Mouse (Mus musculus) embryonic facial prominence, embryonic 11.5 days (tissue): ENCODE data around the gene Tjp3. TPM values are rescaled to one million over a fixed set of nuclear protein-coding genes. Genes with fewer than 3 reads are reported as not detected.

Experiments used
- ATAC-seq: fragments of 200-750 bp; cut with Nextera tagmentation; replicated peaks from 2 replicates; pipeline ENCODE4 v1.8.0; 2017; ENCODE audit warnings: low read depth; ENCODE audit not compliant: insufficient number of reproducible peaks, low FRiP score, low TSS enrichment
- DNase-seq: peaks from one replicate; pipeline ENCODE4 v3.0.0-alpha.2; 2015; ENCODE audit warnings: low spot score
- H3K27ac ChIP-seq: fragments of 300-500 bp; sonication (generic); replicated peaks from 2 replicates; pipeline ENCODE4 v1.5.1; 2014; ENCODE audit warnings: mild to moderate bottlenecking, low read depth, low read length, control low read depth
- H3K27me3 ChIP-seq: fragments of 300-500 bp; sonication (generic); 2 replicates; pipeline ENCODE4 v1.6.1; 2014; ENCODE audit warnings: mild to moderate bottlenecking, low read length, moderate library complexity, mixed read lengths; ENCODE audit not compliant: control insufficient read depth, insufficient read depth
- H3K36me3 ChIP-seq: fragments of 300-500 bp; sonication (generic); replicated peaks from 2 replicates; pipeline ENCODE4 v1.6.1; 2014; ENCODE audit warnings: low read depth, mild to moderate bottlenecking, low read length, moderate library complexity, mixed read lengths; ENCODE audit not compliant: control insufficient read depth, insufficient read depth
- H3K4me1 ChIP-seq: fragments of 300-500 bp; sonication (generic); 2 replicates; pipeline ENCODE4 v1.6.1; 2014; ENCODE audit warnings: low read length, mixed read lengths; ENCODE audit not compliant: control insufficient read depth, insufficient read depth
- H3K4me2 ChIP-seq: fragments of 300-500 bp; sonication (generic); 2 replicates; pipeline ENCODE4 v1.6.1; 2014; ENCODE audit warnings: low read depth, mild to moderate bottlenecking, control low read depth, low read length, moderate library complexity
- H3K4me3 ChIP-seq: fragments of 300-500 bp; sonication (generic); 2 replicates; pipeline ENCODE4 v1.5.1; 2014; ENCODE audit warnings: low read depth, low read length, control low read depth
- H3K9ac ChIP-seq: fragments of 300-500 bp; sonication (generic); replicated peaks from 2 replicates; pipeline ENCODE4 v1.6.1; 2014; ENCODE audit warnings: mild to moderate bottlenecking, control low read depth, low read length
- H3K9me3 ChIP-seq: fragments of 300-500 bp; sonication (generic); replicated peaks from 2 replicates; pipeline ENCODE4 v1.6.1; 2016; ENCODE audit warnings: mild to moderate bottlenecking, low read length, inconsistent platforms, mixed read lengths; ENCODE audit not compliant: control insufficient read depth
- WGBS: fragments of 180-500 bp; shearing (Covaris S2); extraction: QIAGEN DNeasy Blood & Tissue Kit; methylation state at CpG from one replicate; pipeline ENCODE4 v1.1.7; 2014; 5-methylcytosine and 5-hydroxymethylcytosine counted together
- polyA plus RNA-seq: library from polyadenylated mRNA; unstranded; fragments of >200 nt; fragmentation: Nextera tagmentation; extraction: Ambion mirVana; gene quantifications from 2 replicates; pipeline ENCODE4 v1.2.1, GENCODE M21; 2014

The Tjp3 gene
- polyA plus RNA-seq, 1 experiment from 2014 or later = 2.5 TPM

DNA sequence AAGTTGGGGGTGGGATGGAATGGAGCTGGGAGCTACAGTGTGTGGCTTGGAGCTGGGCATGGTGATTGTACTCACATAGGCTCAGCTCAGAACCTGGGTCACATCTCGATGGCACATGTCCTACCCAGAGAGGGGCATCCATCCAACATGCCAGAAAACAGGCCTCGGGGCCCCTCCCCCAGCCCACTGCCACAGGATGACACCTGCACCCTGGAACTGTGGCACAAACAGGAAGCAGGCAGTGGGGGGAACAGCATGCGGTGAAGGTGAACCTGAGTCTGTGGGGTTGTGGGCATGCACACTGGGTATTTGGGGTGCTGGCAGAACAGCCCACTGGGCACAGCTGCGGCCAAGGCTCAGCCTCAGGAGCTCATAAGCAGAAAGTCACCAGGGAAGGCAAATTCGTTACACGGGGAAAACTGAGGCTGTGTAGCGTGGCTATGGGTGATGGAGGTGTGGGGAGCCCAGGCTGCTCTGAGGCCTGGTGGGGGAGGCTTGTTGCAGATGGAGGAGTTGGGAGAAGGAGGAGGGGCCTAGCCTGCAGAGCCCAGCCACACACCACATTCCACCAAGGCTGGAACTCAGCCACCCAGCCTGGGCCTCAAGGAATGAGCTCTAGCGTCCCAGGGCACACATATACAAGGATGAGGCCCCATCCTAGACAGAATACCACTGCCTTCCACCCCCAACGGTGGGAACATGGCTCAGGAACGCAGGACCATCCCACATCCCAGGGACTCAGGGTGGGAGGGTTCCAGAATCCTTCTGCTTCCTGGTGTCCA is 38.0 kb upstream of the Tjp3 start:
- no peak overlapping the region for H3K4me2 ChIP-seq
- no peak overlapping the region for H3K4me3 ChIP-seq
- no peaks in the 10 kb centered on the region; the same call in 1 of the 2 replicates for H3K4me1 ChIP-seq
- WGBS = 66% methylated on average over 10 of the region's 10 CpGs
- no peak overlapping the region; the same call in 1 of the 2 replicates for H3K9ac ChIP-seq
- H3K36me3 ChIP-seq = peaks cover 17% of the 10 kb centered on the region
- H3K27me3 ChIP-seq = peaks cover 10% of the 10 kb centered on the region; the same call in 1 of the 2 replicates
- no peak overlapping the region; the same call in 1 of the 2 replicates for H3K27ac ChIP-seq
- DNase-seq (no peak), ATAC-seq (no peak)
- H3K9me3 ChIP-seq = no peaks in the 10 kb centered on the region

DNA sequence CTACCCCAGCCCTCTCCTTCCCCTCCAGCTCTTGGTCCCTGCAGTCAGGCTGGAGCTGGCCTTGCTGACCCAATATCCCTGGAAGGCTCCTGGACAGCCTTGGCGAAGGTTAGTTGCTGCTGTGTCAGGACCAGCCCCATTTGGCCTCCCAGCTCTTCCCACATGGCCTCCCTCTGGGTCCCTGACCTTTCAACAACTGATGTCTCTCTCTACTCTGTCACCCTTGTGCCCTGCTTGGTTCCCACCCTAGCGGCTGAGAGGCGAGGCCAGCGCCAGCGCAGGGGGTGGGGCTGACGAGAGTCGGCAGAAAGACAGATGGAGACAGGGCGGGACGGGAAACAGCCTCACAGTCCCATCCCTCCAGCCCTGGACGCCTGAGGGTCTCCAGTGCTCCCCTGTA is 37.0 kb upstream of the Tjp3 start, which contains the start of gene Tbxa2r:
TSS of gene Tbxa2r (plus strand) at position 346 of the 400 bp plus-strand sequence.
- no peak within 1 kb of the TSS for H3K4me3 ChIP-seq
- H3K36me3 ChIP-seq = peaks cover 24% of the 10 kb centered on the region
- H3K4me1 ChIP-seq = no peaks in the 10 kb centered on the region; the same call in 1 of the 2 replicates
- WGBS = 13% methylated on average over 10 of the region's 10 CpGs
- H3K27me3 ChIP-seq = peaks cover 10% of the 10 kb centered on the region; the same call in 1 of the 2 replicates
- no peak within 1 kb of the TSS for H3K4me2 ChIP-seq
- H3K9ac ChIP-seq = peak within 1 kb of the TSS; percentile 9; the same call in 1 of the 2 replicates
- H3K27ac ChIP-seq = no peak within 1 kb of the TSS; the same call in 1 of the 2 replicates
- no peaks in the 10 kb centered on the region for H3K9me3 ChIP-seq
- ATAC-seq (0 out of 2 replicates have a peak, but pooled peaks have one; percentile 8), DNase-seq (no peak)

DNA sequence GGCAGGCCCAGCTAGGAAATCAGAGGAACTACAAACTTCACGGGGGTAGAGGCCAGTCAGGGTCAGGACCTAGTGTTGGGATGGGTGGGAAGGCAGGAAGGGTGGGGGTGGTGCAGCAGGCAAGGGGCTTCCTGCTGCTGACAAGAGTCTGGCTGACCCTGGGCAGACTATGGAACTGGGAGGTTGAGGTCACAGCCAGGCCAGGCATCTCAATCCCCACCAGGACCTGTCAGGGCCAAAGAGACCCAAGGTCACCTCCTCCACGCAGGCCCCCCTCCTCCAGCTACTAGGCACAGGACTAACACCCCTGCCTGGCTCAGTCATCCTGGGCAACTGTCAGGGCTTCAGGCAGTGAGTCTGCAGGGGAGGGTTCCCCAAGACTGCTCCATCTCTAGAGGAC is 36.6 kb upstream of the Tjp3 start:
- ATAC-seq (no peak), DNase-seq (no peak)
- Histone ChIP-seq H3K4me1 (no peaks in the 10 kb centered on the region; the same call in 1 of the 2 replicates), H3K27me3 (peaks cover 8% of the 10 kb centered on the region; the same call in 1 of the 2 replicates), H3K36me3 (peaks cover 26% of the 10 kb centered on the region), H3K4me2 (no peak overlapping the region), H3K4me3 (no peak overlapping the region), H3K9me3 (no peaks in the 10 kb centered on the region), H3K27ac (no peak overlapping the region), H3K9ac (peak overlapping the region; percentile 9; the same call in 1 of the 2 replicates)
- 15% methylated on average over 2 of the region's 2 CpGs for WGBS

DNA sequence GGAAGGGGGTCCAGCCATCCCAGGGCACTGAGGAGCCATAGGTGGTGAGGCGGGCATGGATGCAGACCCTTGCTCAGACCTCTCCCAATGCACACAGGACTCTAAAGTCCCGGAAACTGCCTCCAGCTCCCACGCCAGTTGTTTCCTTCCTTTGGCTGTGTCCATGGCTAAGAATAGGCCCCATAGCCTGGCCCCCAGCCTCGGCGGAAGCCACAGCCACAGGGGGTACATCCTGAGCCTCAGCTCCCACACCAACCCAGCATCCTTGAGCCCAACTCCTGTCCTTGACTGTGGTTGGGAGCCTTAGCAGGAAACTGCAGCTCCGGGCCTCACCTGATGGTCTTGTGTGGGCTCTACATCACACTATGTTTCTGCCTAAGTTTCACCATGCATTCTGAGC is 35.5 kb upstream of the Tjp3 start:
- H3K4me2 ChIP-seq = no peak overlapping the region
- DNase-seq = no peak

DNA sequence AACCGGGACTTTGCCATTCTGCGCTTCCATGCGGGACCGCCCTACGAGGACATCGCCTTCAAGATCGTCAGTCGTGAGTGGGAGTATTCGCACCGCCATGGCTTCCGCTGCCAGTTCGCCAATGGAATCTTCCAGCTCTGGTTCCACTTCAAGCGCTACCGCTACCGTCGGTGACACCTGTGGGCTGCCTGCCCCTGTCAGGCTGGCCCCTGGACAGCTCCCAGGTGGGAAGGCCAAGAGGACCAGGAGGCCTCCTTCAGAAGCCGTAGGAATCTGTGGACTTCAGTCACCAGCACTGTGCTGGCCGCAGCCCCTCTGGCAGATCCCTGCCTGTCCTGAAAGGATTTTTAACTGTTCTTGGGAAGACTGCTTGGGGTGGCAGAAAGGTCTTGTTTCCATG is 34.4 kb upstream of the Tjp3 start:
- Histone ChIP-seq H3K4me3 (no peak overlapping the region), H3K36me3 (peaks cover 27% of the 10 kb centered on the region), H3K9me3 (no peaks in the 10 kb centered on the region), H3K27ac (no peak overlapping the region), H3K27me3 (no peaks in the 10 kb centered on the region), H3K4me2 (no peak overlapping the region), H3K4me1 (no peaks in the 10 kb centered on the region; the same call in 1 of the 2 replicates), H3K9ac (no peak overlapping the region)
- no peak for ATAC-seq
- WGBS = 96% methylated on average over 18 of the region's 18 CpGs
- DNase-seq = no peak

More for the DNA sequence above, 35.5 kb upstream of the Tjp3 start:
- WGBS = 88% methylated on average over 6 of the region's 6 CpGs
- peaks cover 27% of the 10 kb centered on the region for H3K36me3 ChIP-seq
- no peaks in the 10 kb centered on the region for H3K9me3 ChIP-seq
- ATAC-seq = no peak
- no peak overlapping the region for H3K4me3 ChIP-seq
- no peak overlapping the region for H3K27ac ChIP-seq
- no peak overlapping the region for H3K9ac ChIP-seq
- H3K27me3 ChIP-seq = no peaks in the 10 kb centered on the region
- no peaks in the 10 kb centered on the region; the same call in 1 of the 2 replicates for H3K4me1 ChIP-seq

DNA sequence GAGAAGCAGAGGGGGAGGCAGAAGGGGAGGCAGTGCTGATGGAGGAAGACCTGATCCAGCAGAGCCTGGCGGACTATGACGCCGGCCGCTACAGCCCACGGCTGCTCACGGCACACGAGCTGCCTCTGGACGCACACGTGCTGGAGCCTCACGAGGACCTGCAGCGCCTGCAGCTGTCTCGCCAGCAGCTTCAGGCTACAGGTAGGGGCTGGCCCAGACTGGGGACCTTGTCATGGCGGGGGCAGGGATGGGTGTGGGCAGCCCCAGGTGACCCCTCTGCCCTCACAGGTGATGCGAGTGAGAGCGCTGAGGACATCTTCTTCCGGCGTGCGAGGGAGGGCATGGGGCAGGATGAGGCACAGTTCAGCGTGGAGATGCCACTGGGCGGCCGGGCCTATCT is 33.8 kb upstream of the Tjp3 start:
- Histone ChIP-seq H3K4me3 (no peak overlapping the region), H3K4me1 (no peaks in the 10 kb centered on the region; the same call in 1 of the 2 replicates), H3K9ac (no peak overlapping the region), H3K27me3 (no peaks in the 10 kb centered on the region), H3K9me3 (no peaks in the 10 kb centered on the region), H3K4me2 (no peak overlapping the region), H3K27ac (no peak overlapping the region), H3K36me3 (peaks cover 27% of the 10 kb centered on the region)
- 94% methylated on average over 21 of the region's 21 CpGs for WGBS
- ATAC-seq (no peak), DNase-seq (no peak)

DNA sequence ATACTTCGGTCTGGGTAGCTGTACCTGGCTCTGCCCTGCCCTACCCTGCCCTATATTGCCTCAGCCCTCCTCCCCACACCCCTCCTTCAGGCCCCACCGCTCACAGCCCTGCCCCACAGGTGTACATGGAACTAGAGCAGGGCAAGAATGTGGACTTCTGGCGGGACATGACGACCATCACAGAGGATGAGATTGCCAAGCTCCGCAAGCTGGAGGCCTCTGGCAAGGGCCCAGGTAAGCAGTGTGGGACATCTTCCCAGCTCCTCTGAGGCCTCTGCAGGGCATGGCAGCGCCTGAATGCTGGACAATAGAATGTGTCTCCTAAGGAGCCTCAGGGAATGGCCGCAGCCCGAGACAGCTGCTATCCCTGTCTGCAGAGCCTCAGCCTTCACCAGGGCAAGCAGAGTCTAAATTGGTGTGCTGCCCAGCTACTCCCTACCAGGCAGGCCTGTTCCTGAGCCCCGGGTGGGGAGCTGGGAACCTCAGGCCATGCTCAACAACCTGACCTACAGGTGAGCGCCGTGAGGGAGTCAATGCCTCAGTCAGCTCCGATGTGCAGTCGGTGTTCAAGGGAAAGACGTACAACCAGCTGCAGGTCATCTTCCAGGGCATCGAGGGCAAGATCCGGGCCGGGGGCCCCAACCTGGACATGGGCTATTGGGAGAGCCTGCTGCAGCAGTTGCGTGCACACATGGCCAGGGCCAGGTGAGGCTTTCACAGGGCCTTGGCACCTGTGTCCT is 32.6 kb upstream of the Tjp3 start:
- whole genome bisulfite sequencing = 94% methylated on average over 18 of the region's 18 CpGs
- DNase-seq = no peak
- no peak overlapping the region for H3K27ac ChIP-seq

More for the DNA sequence above, 32.6 kb upstream of the Tjp3 start:
- H3K4me3 ChIP-seq = no peak overlapping the region
- no peak overlapping the region for H3K9ac ChIP-seq
- H3K4me2 ChIP-seq = no peak overlapping the region
- H3K4me1 ChIP-seq = peaks cover 5% of the 10 kb centered on the region
- ATAC-seq = no peak
- no peaks in the 10 kb centered on the region for H3K27me3 ChIP-seq
- no peaks in the 10 kb centered on the region for H3K9me3 ChIP-seq
- peaks cover 27% of the 10 kb centered on the region for H3K36me3 ChIP-seq
